Mouse (Mus musculus) bone marrow macrophage, adult 2 months (primary cell): ENCODE data around the gene Fermt1. TPM values are rescaled to one million over a fixed set of nuclear protein-coding genes. Genes with fewer than 3 reads are reported as not detected.

Experiments
- H3K27ac ChIP-seq: 2 replicates; pipeline ENCODE4 v1.5.1; 2012; ENCODE audit warnings: low read depth, low read length; ENCODE audit not compliant: insufficient read depth
- H3K4me1 ChIP-seq: 2 replicates; pipeline ENCODE4 v1.6.1; 2012; ENCODE audit warnings: low read length; ENCODE audit not compliant: control insufficient read depth, insufficient read depth
- H3K4me3 ChIP-seq: 2 replicates; pipeline ENCODE4 v1.5.1; 2012; ENCODE audit warnings: mild to moderate bottlenecking, low read length, moderate library complexity; ENCODE audit not compliant: insufficient read depth
- CTCF ChIP-seq: IDR thresholded peaks from 2 replicates; pipeline ENCODE4 v1.5.1; 2012; ENCODE audit warnings: low read depth, mild to moderate bottlenecking, low read length, moderate library complexity
- POLR2A ChIP-seq: IDR thresholded peaks from 2 replicates; pipeline ENCODE4 v1.6.1; 2012; ENCODE audit warnings: mild to moderate bottlenecking, low read depth, low read length, borderline replicate concordance
- polyA plus RNA-seq: library from polyadenylated mRNA; stranded (reverse); fragments of >200 nt; gene quantifications from 2 replicates; pipeline ENCODE4 v1.2.4, GENCODE M21; 2012; ENCODE audit not compliant: missing spikeins, insufficient read depth, insufficient read length

The Fermt1 gene
- not detected in 2 replicates for polyA plus RNA-seq

GRCm38 (mm10) chr2:132945326-132946207, at the start of gene Fermt1:
Gene Fermt1, minus strand, starts transcription at chr2:132945906.
- no peak within 1 kb of the TSS for H3K27ac ChIP-seq
- H3K4me3 ChIP-seq, result no peak within 1 kb of the TSS
- no peak for TF ChIP-seq CTCF
- no peak for TF ChIP-seq POLR2A

GRCm38 (mm10) chr2:132992659-132993531, 47.2 kb upstream of the Fermt1 start:
- Histone ChIP-seq H3K27ac (no peak overlapping the region), H3K4me1 (no peaks in the 10 kb centered on the region), H3K4me3 (no peak overlapping the region)
- TF ChIP-seq CTCF (no peak), POLR2A (no peak)

More at GRCm38 (mm10) chr2:132945326-132946207, at the start of gene Fermt1:
- no peaks in the 10 kb centered on the region for H3K4me1 ChIP-seq

- Histone ChIP-seq H3K27ac (no peak overlapping the region), H3K4me3 (no peak overlapping the region), H3K4me1 (no peaks in the 10 kb centered on the region)
- TF ChIP-seq CTCF (no peak), POLR2A (no peak)
Measured at GRCm38 (mm10) chr2:132989778-132990564, 44.3 kb upstream of the Fermt1 start.

GRCm38 (mm10) chr2:132973346-132973745, 27.6 kb upstream of the Fermt1 start:
- no peak for TF ChIP-seq POLR2A
- TF ChIP-seq CTCF, result no peak
- no peak overlapping the region for H3K27ac ChIP-seq

GRCm38 (mm10) chr2:132970772-132971173, 25.1 kb upstream of the Fermt1 start:
- Histone ChIP-seq H3K4me1 (no peaks in the 10 kb centered on the region), H3K27ac (no peak overlapping the region), H3K4me3 (no peak overlapping the region)
- TF ChIP-seq CTCF (no peak), POLR2A (no peak)

More at GRCm38 (mm10) chr2:132973346-132973745, 27.6 kb upstream of the Fermt1 start:
- H3K4me1 ChIP-seq, result no peaks in the 10 kb centered on the region
- no peak overlapping the region for H3K4me3 ChIP-seq

GRCm38 (mm10) chr2:132957786-132958185, 12.1 kb upstream of the Fermt1 start:
- TF ChIP-seq CTCF (no peak), POLR2A (no peak)
- no peak overlapping the region for H3K4me3 ChIP-seq
- no peaks in the 10 kb centered on the region for H3K4me1 ChIP-seq
- no peak overlapping the region for H3K27ac ChIP-seq

- H3K4me1 ChIP-seq, result no peaks in the 10 kb centered on the region
- H3K4me3 ChIP-seq, result no peak overlapping the region
- H3K27ac ChIP-seq, result no peak overlapping the region
- TF ChIP-seq POLR2A (no peak), CTCF (no peak)
Measured at GRCm38 (mm10) chr2:132952197-132952596, 6.5 kb upstream of the Fermt1 start.

- TF ChIP-seq CTCF (no peak), POLR2A (no peak)
- Histone ChIP-seq H3K4me1 (no peaks in the 10 kb centered on the region), H3K27ac (no peak overlapping the region), H3K4me3 (no peak overlapping the region)
Measured at GRCm38 (mm10) chr2:132948174-132948573, 2.5 kb upstream of the Fermt1 start.

- H3K27ac ChIP-seq, result no peak overlapping the region
- no peak overlapping the region for H3K4me3 ChIP-seq
- no peaks in the 10 kb centered on the region for H3K4me1 ChIP-seq
- TF ChIP-seq POLR2A, result no peak
- TF ChIP-seq CTCF, result no peak
Measured at GRCm38 (mm10) chr2:132946976-132947375, 1.3 kb upstream of the Fermt1 start.
